Mouse (Mus musculus): Measurements from ENCODE around the gene Cabp2.

DNA sequence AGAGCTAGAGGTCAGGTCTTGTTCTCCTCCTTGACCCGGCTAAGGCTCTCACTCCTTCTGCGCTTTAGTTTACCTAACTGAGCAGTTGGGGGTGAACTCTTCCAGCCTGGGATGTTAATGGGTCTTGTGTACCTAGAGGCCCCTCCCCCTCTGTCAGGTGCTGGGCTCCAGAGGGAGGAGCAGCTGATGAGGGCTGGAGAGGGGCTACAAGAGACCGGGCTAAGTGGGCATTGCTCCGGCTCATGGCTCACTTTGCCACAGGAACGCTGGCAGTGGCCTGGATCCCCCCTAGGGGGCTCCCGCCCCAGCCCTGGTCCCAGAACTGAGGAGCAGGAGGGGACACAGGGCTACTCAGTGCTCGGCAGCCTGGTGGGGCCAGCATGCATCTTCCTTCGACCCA, 2.4 kb downstream of the Cabp2 start:
- TF ChIP-seq POLR2A (IDR thresholded peaks at IDR 0.05; ENCODE audit: extremely low read depth, insufficient read depth, low read length) (no peak), CTCF (IDR thresholded peaks at IDR 0.05; ENCODE audit: low read depth, low read length) (no peak)

Measured in liver, adult 2 months (tissue).